Mouse (Mus musculus) bone marrow macrophage, adult 2 months (primary cell): ENCODE measurements at regions not wholly inside any gene's neighbourhood (a gene's known extent, or its start where the extent isn't known, plus 50 kb on each side); places are given as distances from the start of the nearest gene placed in this dataset.

ENCODE experiments used
- CTCF ChIP-seq: IDR thresholded peaks from 2 replicates; pipeline ENCODE4 v1.5.1; 2012; ENCODE audit warnings: low read depth, mild to moderate bottlenecking, low read length, moderate library complexity
- POLR2A ChIP-seq: IDR thresholded peaks from 2 replicates; pipeline ENCODE4 v1.6.1; 2012; ENCODE audit warnings: mild to moderate bottlenecking, low read depth, low read length, borderline replicate concordance

DNA sequence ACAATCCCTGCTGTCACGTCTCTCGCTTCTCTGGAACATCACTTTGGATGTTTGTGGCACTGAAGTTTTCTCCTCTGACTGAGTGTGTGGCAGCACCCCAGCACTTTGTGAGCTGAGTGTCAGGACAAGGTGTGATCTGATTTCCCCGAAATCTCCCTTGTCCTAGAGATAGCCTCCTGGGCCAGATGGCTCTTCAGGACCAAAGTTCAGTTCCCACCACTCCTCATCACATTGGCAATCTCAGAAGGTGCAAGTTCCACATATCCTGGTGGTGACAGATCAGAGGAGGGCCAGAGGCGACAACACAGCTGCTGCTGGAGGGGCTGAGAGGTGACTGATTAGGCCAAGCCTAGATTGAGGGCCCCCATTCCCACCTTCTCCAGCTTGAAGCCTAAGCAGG, 193.2 kb upstream of the Fermt1 start:
- TF ChIP-seq CTCF (no peak), POLR2A (no peak)
